Mouse (Mus musculus): ENCODE data around the gene Ep400.

GRCm38 (mm10) chr5:110806676-110807075, 36.2 kb upstream of the Ep400 start:
- TF ChIP-seq CTCF (IDR thresholded peaks at IDR 0.05; ENCODE audit: insufficient read depth, low read depth, low read length) (no peak), POLR2A (IDR thresholded peaks at IDR 0.05; ENCODE audit: insufficient read depth, low read depth, low read length) (no peak)

Measured in olfactory bulb, adult 2 months (tissue).